Mouse (Mus musculus): ENCODE results near the gene Ubxn11.

Gene Ubxn11

DNA sequence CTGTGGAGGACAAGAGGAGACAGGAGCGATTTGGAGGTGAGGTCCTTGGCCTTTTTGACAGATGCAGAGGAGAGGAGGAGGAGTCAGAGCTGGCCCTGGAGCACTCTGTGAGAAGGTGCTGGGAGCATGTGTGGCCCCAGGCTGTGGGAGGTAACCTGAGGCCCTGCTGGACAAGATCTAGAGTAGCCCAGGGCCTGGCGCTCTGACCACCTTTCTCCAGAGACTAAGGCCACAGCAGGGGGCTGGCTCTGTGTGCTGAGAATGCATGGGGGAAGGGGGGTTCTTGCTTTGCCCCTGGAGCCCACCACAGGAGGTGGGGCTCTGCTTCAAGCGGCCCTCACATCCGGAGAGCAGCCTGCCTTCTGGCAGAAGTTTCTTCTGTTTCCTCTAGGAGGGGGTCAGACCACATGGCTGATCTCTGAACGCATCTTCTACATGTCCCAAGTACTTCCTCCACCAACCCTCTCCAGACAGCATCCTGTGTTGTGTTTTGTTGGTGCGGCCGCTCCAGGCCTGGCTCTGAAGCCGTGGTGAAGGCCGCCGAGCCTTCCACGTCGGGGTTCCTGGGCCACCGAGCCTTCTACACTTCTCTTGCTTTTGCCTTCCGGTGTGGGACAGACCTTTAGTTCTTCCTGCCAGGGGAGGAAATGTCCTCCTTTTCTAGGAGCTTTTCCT is 15.9 kb downstream of the Ubxn11 start:
- no peak for DNase-seq (ENCODE audit: low spot score in 2 of 2)

DNA sequence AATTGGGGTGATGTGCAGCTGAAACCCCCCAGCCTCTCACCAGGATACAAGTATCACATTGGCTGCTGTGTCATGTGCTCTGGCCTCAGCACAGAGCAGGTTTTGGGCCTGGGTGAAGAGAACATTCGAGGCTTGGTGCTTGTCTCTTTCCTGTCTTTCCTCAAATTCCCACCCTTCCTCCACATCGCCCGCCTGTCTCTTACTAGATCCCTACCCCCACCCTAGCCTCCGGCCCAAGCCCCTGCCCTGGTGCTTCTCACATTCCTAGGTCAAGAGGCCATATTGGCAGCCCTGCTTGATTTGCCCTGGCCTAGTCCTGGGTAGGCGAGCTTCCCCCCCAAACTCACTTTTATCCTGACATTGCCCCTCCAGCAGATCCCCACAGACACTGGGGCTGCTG is 16.7 kb downstream of the Ubxn11 start:
- DNase-seq (ENCODE audit: low spot score in 2 of 2), result no peak

DNA sequence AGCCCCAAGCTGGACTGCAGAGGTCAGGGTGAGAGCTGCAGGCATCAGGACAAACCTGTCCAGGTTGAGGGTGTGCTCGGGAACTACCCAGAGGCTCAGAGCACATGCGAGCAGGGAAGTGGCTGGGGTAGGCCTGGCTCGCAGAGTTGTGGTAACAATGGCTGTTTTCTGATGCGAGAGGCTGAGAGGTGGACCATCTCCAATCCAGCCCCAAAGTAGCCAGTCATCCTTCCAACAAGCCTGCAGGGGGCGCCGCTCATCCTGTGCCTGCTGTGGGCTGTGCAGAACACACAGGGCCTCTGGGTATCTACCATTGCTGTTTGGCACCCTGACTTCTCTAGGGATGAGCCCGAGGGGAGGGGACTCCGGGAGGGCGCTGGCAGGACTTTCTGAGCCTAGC is 17.3 kb downstream of the Ubxn11 start:
- no peak for DNase-seq (ENCODE audit: low spot score in 2 of 2)

DNA sequence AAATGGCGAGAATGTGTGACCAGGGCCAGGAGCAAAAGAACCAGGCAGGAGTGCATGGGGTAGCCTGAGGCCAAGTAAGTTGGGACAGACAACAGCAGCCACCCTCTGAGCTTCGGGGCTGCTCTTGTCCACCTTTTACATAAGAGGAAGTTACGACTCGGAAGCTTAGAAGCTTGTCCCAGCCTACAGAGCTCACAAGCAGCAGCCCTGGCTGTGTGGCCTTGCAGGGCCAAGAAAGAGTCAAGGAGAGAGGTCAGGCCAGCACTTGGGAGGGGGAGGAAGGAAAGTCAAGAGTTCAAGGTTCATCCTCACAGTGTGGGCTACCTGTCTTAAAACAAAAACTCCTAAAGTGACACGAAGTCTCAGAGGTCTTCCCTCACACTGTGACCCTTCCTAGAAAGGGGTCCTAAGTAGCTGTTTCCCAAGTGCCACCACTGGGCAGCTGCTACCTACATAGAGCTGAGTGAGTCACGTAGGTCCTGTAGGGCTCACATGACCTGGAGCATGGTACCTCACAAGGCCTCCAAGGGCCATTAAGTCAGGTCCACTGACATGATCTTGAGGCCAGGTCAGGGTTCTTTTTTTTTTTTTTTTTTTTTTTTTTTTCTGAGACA is 17.9 kb downstream of the Ubxn11 start:
- DNase-seq (ENCODE audit: low spot score in 2 of 2), result no peak

DNA sequence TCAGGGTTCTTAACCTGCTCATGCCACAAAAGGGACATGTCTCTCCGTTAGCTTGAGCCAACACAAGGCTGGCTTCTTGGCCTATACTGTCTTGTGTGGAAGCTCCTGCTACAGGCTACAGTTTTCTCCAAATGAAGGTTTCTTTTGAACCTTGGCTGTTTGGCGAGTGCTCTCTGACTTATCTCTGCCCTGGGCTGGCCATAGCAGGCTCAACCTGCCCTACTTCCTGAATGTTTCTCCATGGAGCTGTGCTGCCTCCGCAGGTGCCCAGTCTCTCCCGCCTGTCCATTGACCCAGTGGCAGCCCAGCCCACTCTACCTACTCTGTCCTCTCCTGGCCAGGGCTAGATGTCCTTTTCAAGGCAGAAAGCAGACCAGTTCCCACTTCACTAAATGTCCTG is 18.5 kb downstream of the Ubxn11 start:
- no peak for DNase-seq (ENCODE audit: low spot score in 2 of 2)

DNA sequence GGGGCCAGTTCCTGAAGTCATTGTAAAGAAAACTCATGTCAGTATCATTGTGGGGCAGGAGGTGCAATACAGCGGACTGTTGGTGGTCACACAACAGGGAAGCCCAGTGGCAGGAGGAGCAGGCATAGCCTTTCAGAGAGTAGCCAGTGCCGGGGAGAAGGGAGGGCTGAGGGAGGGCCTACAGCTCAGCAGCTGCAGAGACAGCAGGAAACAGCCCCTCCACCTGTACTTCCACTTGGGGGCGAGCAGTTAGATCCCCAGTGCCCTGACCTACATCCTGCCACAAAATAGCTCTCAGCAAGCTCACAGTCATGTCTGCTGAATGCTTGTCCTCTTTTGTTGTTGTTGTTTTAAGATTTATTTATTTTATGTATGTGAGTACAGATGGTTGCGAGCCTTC is 19.2 kb downstream of the Ubxn11 start:
- DNase-seq (ENCODE audit: low spot score in 2 of 2), result no peak

DNA sequence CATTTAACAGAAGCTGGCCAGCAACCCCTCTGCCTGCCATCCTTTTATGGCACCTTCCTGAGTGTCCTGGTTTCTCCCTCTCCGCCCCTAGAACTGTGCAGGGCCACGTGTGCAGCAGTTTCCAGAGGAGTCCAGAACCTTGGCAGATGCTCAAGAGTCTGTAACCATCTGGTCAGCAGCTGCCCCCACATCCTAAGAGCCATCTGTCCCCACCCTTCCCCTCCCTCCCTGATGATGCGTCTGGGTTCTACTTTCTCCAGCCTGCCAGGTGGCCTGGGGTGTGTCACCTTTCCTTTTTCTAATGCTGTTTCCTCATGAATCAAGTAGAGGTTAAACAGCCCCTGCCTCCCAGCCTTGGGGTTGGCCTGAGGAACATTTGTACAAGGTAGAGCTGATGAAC is 19.9 kb downstream of the Ubxn11 start:
- DNase-seq (ENCODE audit: low spot score in 2 of 2), result no peak

DNA sequence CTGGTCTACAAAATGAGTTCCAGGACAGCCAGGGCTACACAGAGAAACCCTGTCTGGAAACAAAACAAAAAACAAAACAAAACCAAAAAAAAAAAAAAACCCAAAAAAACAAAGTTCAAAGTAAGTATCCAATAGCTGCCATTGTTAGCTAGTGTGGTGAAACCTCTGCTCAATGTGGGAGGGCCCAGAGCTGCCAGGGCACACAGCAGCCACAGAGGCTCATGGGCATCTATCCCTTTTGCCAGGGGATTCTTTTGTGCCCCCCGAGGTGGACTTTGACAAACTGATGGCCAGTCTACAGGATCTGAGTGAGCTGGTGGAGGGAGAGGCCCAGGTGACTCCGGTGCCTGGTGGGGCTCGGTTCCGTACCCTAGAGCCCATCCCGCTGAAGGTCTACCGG is 20.8 kb downstream of the Ubxn11 start:
- no peak for DNase-seq (ENCODE audit: low spot score in 2 of 2)

DNA sequence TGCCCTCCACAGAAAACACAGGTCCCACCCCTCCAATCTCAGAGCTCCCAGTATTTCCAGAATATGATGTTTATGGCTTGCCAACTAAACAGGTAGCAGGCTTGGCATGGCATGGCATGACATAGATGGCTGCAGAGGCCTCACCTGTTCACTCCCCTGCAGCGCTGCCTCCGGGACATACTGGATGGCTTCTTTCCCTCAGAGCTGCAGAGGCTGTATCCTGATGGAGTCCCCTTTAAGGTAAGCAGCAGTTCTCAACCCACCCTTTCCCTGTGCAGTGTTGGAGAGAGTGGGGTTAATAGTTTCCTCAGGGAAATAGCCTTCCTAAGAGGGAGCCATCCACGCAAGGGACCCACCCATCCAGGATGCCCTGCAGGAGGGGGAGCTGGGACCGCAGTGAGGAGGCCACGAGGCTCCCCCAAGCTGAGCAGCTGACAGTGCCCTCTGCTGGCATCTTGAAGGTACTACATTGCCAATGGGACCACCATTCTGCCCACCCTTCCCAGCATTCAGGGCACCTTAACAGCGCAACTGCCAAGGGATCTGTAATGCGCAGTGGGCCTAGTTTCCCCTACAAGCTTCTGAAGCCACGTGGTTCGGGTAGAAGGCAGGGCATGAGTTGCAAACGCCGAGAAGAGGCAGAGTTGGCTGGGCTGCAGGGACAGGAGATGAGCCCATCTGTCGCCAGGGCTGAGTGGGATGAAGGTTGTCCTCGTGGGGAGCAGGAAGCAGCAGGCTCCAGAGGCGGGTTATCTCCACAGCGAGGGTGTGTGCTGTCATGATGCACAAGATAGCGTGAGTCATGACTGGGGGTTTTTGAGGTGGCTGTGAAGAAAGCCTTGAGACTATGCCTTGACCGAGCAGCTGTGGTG is 21.5 kb downstream of the Ubxn11 start:
- peak; percentile 60 to 78 for DNase-seq (ENCODE audit: low spot score in 2 of 2)

DNA sequence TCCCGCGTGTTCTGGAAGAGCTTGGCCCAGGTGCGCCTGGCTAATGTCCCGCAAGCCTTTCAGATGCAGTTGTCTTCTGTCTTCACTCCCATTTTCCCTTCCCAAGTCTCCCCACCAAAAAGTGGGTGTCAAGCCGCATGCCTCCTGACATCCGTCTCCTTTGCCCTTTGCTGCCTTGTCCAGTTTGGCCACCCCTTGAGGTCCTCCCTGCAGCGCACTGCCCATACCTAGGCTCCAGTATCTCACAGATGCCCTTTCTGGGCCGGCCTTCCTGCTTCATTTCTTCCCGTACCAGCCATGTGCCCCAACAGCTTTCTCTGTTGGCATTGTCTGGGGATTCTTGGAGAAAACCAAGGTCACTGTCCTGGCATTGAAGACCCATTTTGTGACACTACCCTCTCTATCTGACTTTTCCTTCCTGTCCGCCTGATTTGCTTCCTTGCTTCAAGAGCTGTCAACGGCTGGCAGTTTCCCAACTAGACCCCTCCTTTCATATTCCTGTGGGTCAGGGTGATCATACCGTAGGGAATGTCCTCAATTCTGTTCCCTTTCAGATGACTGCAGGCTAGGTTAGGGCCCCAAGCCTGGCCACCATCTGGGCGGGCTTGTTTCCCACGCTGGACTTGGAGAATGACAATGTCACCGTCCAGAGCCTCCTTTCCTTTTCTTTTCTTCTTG is 23.2 kb downstream of the Ubxn11 start:
- DNase-seq (ENCODE audit: low spot score in 2 of 2), result no peak

DNA sequence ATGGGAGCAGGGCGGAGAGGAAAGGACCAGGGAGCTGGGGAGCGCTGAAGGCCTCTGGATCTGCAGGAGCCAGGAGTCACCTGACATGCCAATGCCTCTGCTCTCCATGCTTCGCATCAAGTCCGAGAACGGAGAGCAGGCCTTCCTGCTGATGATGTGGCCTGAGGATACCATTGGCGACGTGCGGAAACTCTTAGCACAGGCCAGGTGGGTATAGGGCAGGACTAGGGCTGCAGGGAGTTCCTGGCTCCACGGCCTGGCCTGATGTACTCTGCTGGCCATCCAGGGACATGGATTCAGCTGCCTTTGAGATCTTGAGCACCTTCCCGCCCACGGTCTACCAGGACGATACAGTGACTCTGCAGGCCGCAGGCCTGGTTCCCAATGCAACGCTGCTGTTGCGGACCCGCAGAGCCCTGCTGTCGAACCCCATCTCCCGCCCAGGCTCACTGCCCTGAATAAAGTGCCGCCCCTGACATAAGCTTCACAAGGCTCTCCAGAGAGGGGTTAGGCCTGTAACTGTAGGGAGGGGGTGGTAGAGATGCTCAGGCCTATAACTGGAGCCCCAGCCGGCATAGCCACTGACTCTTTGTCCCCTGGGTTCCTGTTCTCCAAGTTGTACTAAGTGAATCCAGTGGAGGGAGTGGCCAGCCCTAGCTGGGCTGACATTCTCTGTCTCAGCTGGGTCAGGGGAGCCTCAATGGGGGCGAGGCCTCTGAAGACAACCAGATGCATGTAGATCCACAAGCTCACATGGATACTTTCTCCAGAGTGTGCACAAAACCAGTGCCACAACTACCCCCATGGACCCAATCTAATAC is 24.1 kb downstream of the Ubxn11 start:
- no peak for DNase-seq (ENCODE audit: low spot score in 2 of 2)

DNA sequence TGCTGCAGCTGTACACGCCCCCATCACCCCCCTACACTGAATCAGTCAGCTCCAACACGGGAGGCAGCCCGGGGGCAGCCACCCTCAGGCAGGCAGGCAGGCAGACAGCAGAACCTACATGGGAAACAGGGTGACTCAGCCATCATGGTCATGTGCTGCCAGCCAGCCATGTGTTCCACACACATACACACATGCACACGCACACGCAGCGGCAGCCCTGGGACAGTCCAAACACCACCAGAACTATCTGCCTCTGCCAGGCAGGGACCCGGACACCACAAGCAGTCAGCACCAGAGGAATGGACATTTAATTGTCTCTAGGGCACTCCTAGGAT is 24.7 kb downstream of the Ubxn11 start:
- DNase-seq (ENCODE audit: low spot score in 2 of 2), result peak in 1 of 2 experiments; percentile 50

DNA sequence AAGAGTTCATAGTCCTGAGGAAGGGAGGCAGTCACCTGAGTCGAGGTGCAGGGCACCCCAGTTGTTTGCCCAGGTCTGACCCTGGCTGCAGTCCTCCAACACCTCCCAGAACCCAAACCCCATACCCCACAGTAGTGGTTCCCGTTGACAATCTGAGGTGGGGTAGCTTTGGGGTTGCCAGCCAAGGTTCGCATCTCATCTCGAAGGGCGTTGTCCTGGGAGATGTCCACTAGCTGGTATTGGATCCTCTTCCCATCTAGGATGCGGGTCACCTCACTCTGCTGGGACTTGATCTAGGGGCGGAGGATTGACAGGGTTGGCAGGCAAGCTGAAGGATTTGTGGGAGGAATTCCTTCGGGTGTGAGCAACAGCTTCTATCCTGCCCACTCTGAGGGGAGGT is 25.4 kb downstream of the Ubxn11 start:
- no peak for DNase-seq (ENCODE audit: low spot score in 2 of 2)

DNA sequence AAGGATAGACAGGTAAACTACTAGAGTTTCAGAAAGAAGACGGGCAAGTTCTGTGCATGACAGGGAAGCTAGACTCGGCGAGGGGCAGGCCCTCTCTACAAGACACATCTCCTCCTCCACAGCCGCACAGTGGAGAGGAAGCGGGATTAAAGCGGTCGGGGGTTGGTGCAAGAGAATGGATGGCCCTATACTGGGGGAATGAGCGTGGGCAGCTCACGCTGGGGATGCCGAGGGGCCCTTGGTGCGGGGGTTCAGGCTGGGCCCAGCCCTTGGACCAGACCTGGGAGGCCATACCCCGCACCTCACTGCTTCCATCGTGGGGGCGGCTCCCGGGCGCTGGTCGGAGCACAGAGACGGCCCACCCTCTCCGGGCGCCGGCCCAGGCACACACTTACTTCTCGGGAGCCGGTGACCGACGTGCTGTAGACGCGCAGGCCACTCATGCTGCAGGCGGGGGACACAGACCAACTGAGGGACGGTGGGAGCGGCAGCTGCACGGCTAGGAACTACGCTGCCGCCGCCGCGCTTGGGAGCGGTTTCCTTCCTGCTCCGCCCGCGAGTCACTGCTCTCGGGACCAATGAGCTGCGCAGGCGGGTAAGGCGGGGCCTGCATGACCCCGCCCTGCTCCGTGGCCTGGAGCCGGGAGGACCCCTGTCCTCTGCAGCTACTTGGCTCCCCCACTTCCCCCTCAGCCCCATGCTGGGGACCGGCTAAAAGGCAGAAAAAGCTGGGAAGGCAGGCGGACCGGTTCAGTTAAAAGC is 26.0 kb downstream of the Ubxn11 start, which contains the start of gene Sh3bgrl3:
Gene Sh3bgrl3 (minus strand): TSS at position 569 of the 762 bp plus-strand sequence.
- DNase-seq (ENCODE audit: low spot score in 2 of 2), result peak; percentile 70 to 76

DNA sequence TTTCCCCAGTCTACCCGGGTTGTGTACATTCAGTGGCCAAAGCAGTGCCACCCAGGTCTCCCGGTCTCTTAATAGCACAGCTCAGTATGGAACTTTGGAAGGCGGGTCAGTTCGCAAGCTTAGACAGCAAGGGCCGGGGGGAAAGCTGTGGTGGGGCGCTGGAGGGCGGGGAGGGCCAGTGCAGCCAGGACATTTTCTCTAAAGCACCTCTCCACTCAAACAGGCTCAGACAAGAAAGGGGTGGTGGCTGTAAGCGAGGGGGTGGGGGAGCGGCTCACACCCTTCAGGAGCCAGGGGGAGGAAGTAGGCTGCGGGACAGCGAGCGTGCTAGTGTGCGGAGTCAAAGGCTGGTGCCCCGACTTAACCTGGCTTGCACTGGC is 26.6 kb downstream of the Ubxn11 start:
- DNase-seq (ENCODE audit: low spot score in 2 of 2), result no peak

DNA sequence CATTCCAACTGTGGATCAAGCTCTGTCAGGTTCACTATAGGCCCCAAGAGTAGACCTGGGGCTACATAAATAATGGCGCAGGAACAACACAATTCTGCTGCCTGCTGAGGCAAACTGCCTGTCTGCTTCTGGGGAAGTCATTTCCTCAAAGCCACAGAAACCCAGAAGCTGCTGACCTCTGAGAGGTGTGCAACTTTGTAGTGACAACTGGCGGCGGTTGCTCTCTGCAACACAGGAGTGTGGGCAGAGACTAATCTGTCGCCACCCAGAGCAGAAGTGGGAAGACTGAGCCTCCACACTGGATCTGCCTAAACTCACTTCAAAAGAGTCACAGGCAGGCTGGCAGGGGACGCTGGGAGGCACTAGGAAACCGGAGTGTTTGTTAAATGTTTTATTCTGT is 27.1 kb downstream of the Ubxn11 start:
- no peak for DNase-seq (ENCODE audit: low spot score in 2 of 2)

DNA sequence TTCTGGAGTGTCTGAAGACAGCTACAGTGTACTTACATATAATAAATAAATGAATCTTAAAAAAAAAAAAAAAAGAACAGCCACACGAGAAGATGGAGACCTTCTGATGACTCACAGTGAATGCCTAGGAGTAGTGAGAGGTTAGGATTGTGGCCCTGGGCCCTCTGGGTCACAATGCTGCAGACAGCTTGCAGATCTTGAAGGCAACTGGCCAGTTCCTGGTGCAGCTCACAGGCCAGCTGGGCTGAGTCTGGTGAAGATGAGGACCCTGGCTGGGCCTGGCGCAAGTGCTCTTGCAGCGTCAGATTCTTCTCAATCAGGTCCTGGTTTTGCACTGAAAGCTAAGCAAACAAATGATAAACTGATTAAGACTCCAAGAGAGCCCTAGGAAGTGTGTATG is 29.7 kb downstream of the Ubxn11 start:
- DNase-seq (ENCODE audit: low spot score in 2 of 2), result no peak

DNA sequence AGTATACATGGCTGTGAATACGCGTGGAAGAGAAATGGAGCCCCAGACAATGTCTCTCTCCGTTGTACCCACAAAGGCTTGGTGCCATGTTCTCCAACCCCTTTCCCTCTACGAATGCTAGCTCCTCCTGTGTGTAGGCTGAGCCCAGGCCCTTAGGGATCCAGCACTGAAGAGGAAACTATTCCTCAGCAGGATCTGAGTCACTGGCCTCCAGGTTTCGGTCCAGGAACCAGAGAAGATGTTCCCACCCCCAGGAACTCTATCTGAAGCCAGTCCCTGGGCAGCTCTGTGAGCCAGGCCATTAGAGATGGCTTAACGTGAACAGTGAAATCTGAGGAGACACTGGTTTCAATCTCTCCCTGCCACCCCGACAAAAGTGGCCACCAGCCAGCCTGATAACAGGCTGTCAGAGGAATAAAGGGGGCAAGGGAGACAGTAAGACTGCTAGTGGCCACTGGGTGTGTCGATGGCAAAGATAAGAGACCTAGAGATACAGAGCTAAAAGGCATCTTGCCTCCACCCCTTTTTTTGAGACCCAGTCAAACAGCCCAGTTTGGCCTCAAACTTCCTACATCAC is 30.2 kb downstream of the Ubxn11 start:
- DNase-seq (ENCODE audit: low spot score in 2 of 2), result no peak

DNA sequence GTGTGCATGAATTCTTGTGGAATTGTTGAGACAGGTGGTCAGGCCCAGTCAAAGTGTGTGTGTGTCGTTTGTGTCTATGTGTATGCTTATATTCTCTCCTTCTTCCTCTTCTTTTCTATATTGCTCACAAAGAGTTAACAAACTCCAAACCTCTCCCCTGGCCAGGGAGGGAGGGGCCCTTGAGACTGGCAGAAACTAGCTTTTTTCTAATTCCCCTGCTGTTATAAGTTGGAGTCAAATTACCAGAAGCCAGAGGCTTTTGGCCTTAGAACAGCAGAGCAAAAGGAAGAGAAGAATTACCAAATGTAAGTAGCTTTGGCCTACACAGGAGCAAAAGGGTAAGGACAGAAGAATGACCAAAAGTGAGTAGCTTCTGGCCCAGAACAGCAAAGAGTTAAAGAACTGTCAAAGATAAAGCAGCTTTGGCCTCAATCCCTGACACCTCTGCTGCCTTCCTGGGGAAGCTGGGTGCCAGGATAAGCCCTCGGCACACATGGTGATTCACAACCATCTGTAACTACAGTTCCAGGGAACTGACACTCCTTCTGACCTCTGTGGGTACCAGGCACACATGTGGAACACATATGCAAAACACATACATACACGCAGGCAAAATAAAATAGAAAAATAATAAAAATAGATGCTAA is 34.0 kb downstream of the Ubxn11 start:
- no peak for DNase-seq (ENCODE audit: low spot score in 2 of 2)

DNA sequence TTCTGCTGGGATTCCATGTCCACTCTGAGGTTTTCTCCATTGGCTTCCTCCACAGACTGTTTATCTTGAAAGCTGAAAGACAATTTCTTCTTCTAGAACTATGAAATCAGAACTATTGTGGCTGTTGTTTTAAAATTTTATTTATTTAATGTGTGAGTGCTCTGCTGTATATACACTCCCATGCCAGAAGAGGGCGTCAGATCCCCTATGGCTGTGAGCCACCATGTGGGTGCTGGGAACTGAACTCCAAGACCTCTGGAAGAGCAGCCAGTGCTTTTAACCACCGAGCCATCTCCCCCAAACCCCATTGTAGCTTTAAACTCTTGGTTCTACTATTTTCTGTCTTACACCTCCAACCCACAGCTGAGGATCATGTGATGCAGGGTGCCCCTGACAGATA is 36.5 kb downstream of the Ubxn11 start:
- DNase-seq (ENCODE audit: low spot score in 2 of 2), result no peak
